Mouse (Mus musculus) testis, adult 2 months (tissue): ENCODE results near the gene Rbl1.

Source experiments
- CTCF ChIP-seq: fragments of 200-500 bp; IDR thresholded peaks from 2 replicates; pipeline ENCODE4 v1.5.1; 2012; ENCODE audit warnings: low read depth, mild to moderate bottlenecking, inconsistent platforms, low read length, moderate library complexity; ENCODE audit not compliant: control insufficient read depth, insufficient read depth, insufficient replicate concordance
- POLR2A ChIP-seq: fragments of 200-500 bp; IDR thresholded peaks from 2 replicates; pipeline ENCODE4 v1.6.1; 2012; ENCODE audit warnings: low read depth, mild to moderate bottlenecking, inconsistent platforms, low read length, moderate library complexity; ENCODE audit not compliant: control insufficient read depth

DNA sequence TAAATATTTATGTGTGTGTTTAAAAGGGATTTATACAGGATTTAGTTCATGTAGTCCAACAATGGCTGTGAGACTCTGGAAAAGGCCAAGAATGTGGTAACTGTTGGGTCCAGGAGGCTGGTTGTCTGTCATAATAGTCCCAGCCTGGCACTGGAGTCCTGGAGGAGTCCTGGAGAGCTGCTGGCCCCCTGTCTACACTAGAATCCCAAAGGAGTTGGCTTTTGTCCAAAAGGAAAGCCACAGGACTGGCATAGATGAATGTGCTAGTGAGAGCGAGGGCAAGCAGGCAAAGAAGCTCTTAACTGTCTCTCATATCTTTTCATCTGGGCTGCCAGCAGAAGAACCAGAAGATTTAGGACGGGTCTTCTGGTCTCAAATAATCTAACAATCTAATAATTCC lies 67.7 kb downstream of the Rbl1 start:
- TF ChIP-seq POLR2A = no peak
- no peak for TF ChIP-seq CTCF
